Mouse (Mus musculus) heart, embryonic 11.5 days (tissue): ENCODE measurements around the gene Atf6b. TPM values are rescaled to one million over a fixed set of nuclear protein-coding genes. Genes with fewer than 3 reads are reported as not detected.
A peak's percentile ranks its signal among the peaks of the same experiment; 100 is the strongest.

Experiments
- ATAC-seq: fragments of 200-750 bp; cut with Nextera tagmentation; replicated peaks from 2 replicates; pipeline ENCODE4 v1.8.0; 2017; ENCODE audit warnings: moderate library complexity; ENCODE audit not compliant: insufficient number of reproducible peaks, low FRiP score, low TSS enrichment
- H3K27ac ChIP-seq: fragments of 300-500 bp; sonication (generic); 2 replicates; pipeline ENCODE4 v1.5.1; 2014; ENCODE audit warnings: mild to moderate bottlenecking, low read depth, low read length
- H3K27me3 ChIP-seq: fragments of 300-500 bp; sonication (generic); 2 replicates; pipeline ENCODE4 v1.6.1; 2014; ENCODE audit warnings: mild to moderate bottlenecking, low read length, mixed read lengths; ENCODE audit not compliant: control insufficient read depth, insufficient read depth
- H3K36me3 ChIP-seq: fragments of 300-500 bp; sonication (generic); 2 replicates; pipeline ENCODE4 v1.6.1; 2014; ENCODE audit warnings: mild to moderate bottlenecking, low read length, moderate library complexity, mixed read lengths; ENCODE audit not compliant: control insufficient read depth, insufficient read depth
- H3K4me1 ChIP-seq: fragments of 300-500 bp; sonication (generic); 2 replicates; pipeline ENCODE4 v1.6.1; 2014; ENCODE audit warnings: low read length; ENCODE audit not compliant: control insufficient read depth, insufficient read depth
- H3K4me2 ChIP-seq: fragments of 300-500 bp; sonication (generic); 2 replicates; pipeline ENCODE4 v1.6.1; 2014; ENCODE audit warnings: mild to moderate bottlenecking, moderate library complexity
- H3K4me3 ChIP-seq: fragments of 300-500 bp; sonication (generic); 2 replicates; pipeline ENCODE4 v1.5.1; 2014; ENCODE audit warnings: low read depth, low read length
- H3K9ac ChIP-seq: fragments of 300-500 bp; sonication (generic); 2 replicates; pipeline ENCODE4 v1.6.1; 2014; ENCODE audit warnings: mild to moderate bottlenecking, low read depth, low read length, moderate library complexity
- H3K9me3 ChIP-seq: fragments of 300-500 bp; sonication (generic); replicated peaks from 2 replicates; pipeline ENCODE4 v1.6.1; 2016; ENCODE audit warnings: low read length; ENCODE audit not compliant: control insufficient read depth
- WGBS: fragments of 180-500 bp; shearing (Covaris S2); extraction: QIAGEN DNeasy Blood & Tissue Kit; methylation state at CpG from one replicate; pipeline ENCODE4 v1.1.7; 2014; ENCODE audit not compliant: insufficient replicate concordance; 5-methylcytosine and 5-hydroxymethylcytosine counted together
- polyA plus RNA-seq: library from polyadenylated mRNA; unstranded; fragments of >200 nt; fragmentation: Nextera tagmentation; extraction: Ambion mirVana; gene quantifications from 2 replicates; pipeline ENCODE4 v1.2.1, GENCODE M21; 2014

Gene Atf6b
- polyA plus RNA-seq, 1 experiment from 2014 or later, result 41.0 TPM

- Histone ChIP-seq H3K27me3 (peaks cover 20% of the 10 kb centered on the region), H3K4me1 (peaks cover 24% of the 10 kb centered on the region), H3K27ac (no peak overlapping the region), H3K9ac (0 out of 2 replicates have a peak overlapping the region, but pooled peaks have one; percentile 34), H3K4me2 (no peak overlapping the region), H3K36me3 (no peaks in the 10 kb centered on the region), H3K4me3 (no peak overlapping the region), H3K9me3 (no peaks in the 10 kb centered on the region)
- no peak for ATAC-seq
- 63% methylated on average over 11 of the region's 11 CpGs for WGBS
Measured at GRCm38 (mm10) chr17:34681881-34682536, 35.1 kb downstream of the Atf6b start.

GRCm38 (mm10) chr17:34683179-34683578, 36.2 kb downstream of the Atf6b start:
- ATAC-seq, result no peak
- Histone ChIP-seq H3K27me3 (peaks cover 17% of the 10 kb centered on the region), H3K27ac (no peak overlapping the region)

GRCm38 (mm10) chr17:34683686-34684220, 36.8 kb downstream of the Atf6b start:
- H3K4me2 ChIP-seq, result no peak overlapping the region
- H3K27me3 ChIP-seq, result peaks cover 12% of the 10 kb centered on the region
- peaks cover 24% of the 10 kb centered on the region for H3K4me1 ChIP-seq
- WGBS, result 73% methylated on average over 10 of the region's 10 CpGs
- no peak overlapping the region for H3K27ac ChIP-seq
- no peak overlapping the region for H3K4me3 ChIP-seq
- no peak for ATAC-seq
- H3K36me3 ChIP-seq, result no peaks in the 10 kb centered on the region
- H3K9ac ChIP-seq, result no peak overlapping the region
- no peaks in the 10 kb centered on the region for H3K9me3 ChIP-seq

More at GRCm38 (mm10) chr17:34683179-34683578, 36.2 kb downstream of the Atf6b start:
- Histone ChIP-seq H3K4me2 (no peak overlapping the region), H3K9me3 (no peaks in the 10 kb centered on the region), H3K36me3 (no peaks in the 10 kb centered on the region), H3K4me3 (no peak overlapping the region), H3K9ac (no peak overlapping the region), H3K4me1 (peaks cover 24% of the 10 kb centered on the region)
- WGBS, result 65% methylated on average over 8 of the region's 8 CpGs

GRCm38 (mm10) chr17:34684253-34684893, 37.4 kb downstream of the Atf6b start:
- peak overlapping the region; percentile 22; the same call in 1 of the 2 replicates for H3K27ac ChIP-seq

GRCm38 (mm10) chr17:34685120-34686110, 38.5 kb downstream of the Atf6b start:
- Histone ChIP-seq H3K27me3 (peaks cover 3% of the 10 kb centered on the region; the same call in 1 of the 2 replicates), H3K4me2 (no peak overlapping the region), H3K36me3 (no peaks in the 10 kb centered on the region), H3K4me1 (peaks cover 24% of the 10 kb centered on the region), H3K27ac (no peak overlapping the region), H3K4me3 (no peak overlapping the region), H3K9me3 (no peaks in the 10 kb centered on the region), H3K9ac (no peak overlapping the region)
- ATAC-seq, result no peak
- WGBS, result 75% methylated on average over 28 of the region's 28 CpGs

More at GRCm38 (mm10) chr17:34684253-34684893, 37.4 kb downstream of the Atf6b start:
- no peaks in the 10 kb centered on the region for H3K36me3 ChIP-seq
- peaks cover 11% of the 10 kb centered on the region for H3K27me3 ChIP-seq
- H3K4me1 ChIP-seq, result peaks cover 24% of the 10 kb centered on the region
- no peak overlapping the region for H3K4me3 ChIP-seq
- no peak overlapping the region for H3K9ac ChIP-seq
- 49% methylated on average over 9 of the region's 9 CpGs for WGBS
- H3K9me3 ChIP-seq, result no peaks in the 10 kb centered on the region
- 0 out of 2 replicates have a peak, but pooled peaks have one; percentile 15 for ATAC-seq
- H3K4me2 ChIP-seq, result no peak overlapping the region

- peaks cover 6% of the 10 kb centered on the region for H3K4me1 ChIP-seq
- H3K9me3 ChIP-seq, result no peaks in the 10 kb centered on the region
- H3K36me3 ChIP-seq, result no peaks in the 10 kb centered on the region
- H3K4me2 ChIP-seq, result no peak overlapping the region
- H3K27me3 ChIP-seq, result no peaks in the 10 kb centered on the region
- no peak overlapping the region for H3K27ac ChIP-seq
- 80% methylated on average over 7 of the region's 7 CpGs for WGBS
- H3K4me3 ChIP-seq, result no peak overlapping the region
- no peak for ATAC-seq
- H3K9ac ChIP-seq, result no peak overlapping the region
Measured at GRCm38 (mm10) chr17:34688889-34689288, 41.9 kb downstream of the Atf6b start.

- 50% methylated on average over 4 of the region's 4 CpGs for WGBS
- Histone ChIP-seq H3K4me3 (no peak overlapping the region), H3K4me1 (no peaks in the 10 kb centered on the region), H3K9me3 (no peaks in the 10 kb centered on the region), H3K27ac (no peak overlapping the region), H3K36me3 (no peaks in the 10 kb centered on the region), H3K4me2 (no peak overlapping the region), H3K27me3 (no peaks in the 10 kb centered on the region), H3K9ac (no peak overlapping the region)
- ATAC-seq, result no peak
Measured at GRCm38 (mm10) chr17:34690458-34690857, 43.5 kb downstream of the Atf6b start.

- no peak overlapping the region for H3K27ac ChIP-seq
Measured at GRCm38 (mm10) chr17:34692906-34693305, 46.0 kb downstream of the Atf6b start.

More at GRCm38 (mm10) chr17:34692906-34693305, 46.0 kb downstream of the Atf6b start:
- Histone ChIP-seq H3K36me3 (no peaks in the 10 kb centered on the region), H3K4me2 (no peak overlapping the region), H3K9me3 (no peaks in the 10 kb centered on the region), H3K4me3 (no peak overlapping the region), H3K27me3 (no peaks in the 10 kb centered on the region), H3K4me1 (no peaks in the 10 kb centered on the region), H3K9ac (no peak overlapping the region)
- 53% methylated on average over 7 of the region's 7 CpGs for WGBS
- no peak for ATAC-seq
